Mouse (Mus musculus) adrenal gland, adult 18-20 months (tissue): Measurements from ENCODE around the gene Fth1. TPM values are rescaled to one million over a fixed set of nuclear protein-coding genes. Genes with fewer than 3 reads are reported as not detected.

ENCODE experiments used
- DNase-seq, 2 experiments: peaks; one replicate each; pipeline ENCODE4 v3.0.0; 2021 to 2022; ENCODE audit warnings: low spot score in 2 of 2
- total RNA-seq, 2 experiments: library from RNA; stranded (reverse); gene quantifications; 1 replicate in 1 of 2; 2 replicates in 1 of 2; pipeline ENCODE4 v1.2.3; 2021

Gene Fth1
- total RNA-seq, 2 experiments from 2014 or later = 3,118 to 4,182 TPM

DNA sequence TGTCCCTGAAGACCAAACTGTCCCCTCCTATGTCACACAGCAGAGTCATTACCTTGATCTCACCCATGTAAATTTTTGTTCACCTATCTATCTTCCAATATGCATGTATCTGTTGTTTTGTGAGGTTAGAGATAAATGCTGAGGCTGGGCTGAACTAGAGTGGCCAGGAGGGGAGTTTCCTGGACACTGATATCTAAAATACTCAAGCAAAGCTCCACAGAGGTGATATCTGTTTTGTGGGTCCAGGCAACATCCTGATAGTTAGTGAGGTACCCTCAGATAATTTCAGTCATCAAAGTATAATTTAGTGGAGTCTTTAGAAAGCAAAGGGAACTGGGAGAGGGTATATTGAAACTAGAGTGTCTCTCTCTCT is 9.5 kb downstream of the Fth1 start:
- no peak for DNase-seq

DNA sequence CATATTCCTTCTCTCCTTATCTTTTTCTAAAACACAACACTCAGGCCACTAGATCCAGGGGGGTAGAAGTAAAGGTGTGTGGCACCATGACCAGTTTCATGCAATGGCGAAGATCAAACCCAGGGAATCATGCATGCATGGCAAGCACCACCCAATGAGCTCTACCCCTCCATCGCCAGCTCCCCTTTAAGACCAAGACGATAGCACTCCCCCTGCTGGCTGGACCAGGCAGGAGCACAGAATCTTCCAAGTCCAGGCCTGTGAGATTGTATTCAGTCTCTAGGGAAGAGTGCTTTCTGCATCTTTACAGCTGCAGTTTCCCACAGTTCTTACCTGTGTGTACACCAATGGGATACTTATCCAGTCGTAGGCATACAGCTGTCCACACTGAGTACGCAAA is 10.9 kb downstream of the Fth1 start:
- DNase-seq = peak; percentile 85 to 86

DNA sequence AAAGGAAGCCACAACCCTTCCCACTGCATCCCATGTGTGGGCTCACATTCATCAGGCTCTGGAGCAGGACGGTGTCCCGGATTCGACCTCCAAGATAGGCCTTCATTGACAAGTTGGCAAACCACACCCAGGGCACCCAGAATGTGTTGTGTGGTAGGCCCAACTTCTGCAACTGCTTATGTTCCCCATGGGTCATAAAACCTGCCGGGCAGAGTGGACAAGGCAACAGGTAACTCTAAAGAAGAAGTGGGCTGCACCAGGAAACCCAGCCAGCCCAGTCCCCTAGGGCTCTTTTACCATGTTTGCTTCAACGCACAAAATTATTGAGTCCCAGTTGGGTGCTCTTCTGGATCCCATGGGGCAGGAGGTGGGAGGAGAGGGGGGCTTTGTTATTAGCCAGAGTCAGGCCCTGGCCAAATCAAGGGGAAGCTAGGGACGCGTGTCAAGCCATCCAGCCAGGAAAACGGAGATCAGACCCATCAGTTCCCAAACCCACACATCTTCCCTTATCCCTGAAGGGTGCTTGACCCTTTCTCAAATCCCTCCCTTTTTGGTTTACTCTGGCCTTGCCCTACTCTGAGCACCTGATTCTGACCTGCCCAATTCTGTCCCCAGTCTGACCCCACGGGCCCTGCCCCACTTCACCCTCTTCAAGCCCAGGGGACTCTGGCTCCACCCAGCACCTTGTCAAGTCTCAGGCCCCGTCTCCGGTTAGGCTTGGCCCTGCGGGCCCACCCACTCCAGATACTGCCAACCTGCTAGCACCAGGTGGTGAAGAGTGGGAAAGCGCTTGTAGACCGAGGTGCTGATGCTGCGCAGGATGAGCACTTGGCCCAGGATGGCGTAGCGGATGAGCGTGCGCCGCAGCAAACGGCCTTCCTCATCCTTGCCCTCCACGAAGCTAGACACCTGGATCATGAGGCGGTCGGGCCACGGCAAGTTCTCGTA is 11.9 kb downstream of the Fth1 start:
- no peak for DNase-seq

DNA sequence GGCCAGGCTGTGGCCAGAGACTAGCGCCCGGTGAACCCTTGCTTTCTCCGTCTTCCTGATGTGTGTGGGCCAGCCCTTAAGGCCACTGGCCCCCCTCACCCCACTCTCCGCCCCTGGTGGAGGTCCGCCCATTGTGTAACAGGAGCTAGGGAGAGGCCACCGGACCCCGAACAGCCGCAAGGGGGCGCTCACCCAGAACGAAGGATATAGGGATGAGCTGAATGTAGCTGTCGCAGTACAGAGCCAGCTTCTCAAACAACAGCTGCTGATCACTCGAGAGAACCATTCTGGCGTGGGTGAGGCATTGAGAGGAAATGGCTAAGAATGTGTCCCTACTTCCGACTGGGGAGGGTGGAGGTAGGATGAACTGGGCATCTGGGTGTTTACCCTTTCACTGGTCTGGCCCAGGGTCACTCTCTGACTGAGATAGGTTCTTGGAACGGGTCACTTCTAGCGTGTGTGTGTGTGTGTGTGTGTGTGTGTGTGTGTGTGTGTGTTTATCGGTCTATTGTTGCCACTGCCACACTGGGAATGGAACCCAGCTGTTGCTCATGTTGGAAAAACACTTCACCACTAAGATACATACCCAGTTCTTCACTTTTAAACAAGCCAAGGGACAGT is 12.7 kb downstream of the Fth1 start:
- peak; percentile 90 to 93 for DNase-seq

DNA sequence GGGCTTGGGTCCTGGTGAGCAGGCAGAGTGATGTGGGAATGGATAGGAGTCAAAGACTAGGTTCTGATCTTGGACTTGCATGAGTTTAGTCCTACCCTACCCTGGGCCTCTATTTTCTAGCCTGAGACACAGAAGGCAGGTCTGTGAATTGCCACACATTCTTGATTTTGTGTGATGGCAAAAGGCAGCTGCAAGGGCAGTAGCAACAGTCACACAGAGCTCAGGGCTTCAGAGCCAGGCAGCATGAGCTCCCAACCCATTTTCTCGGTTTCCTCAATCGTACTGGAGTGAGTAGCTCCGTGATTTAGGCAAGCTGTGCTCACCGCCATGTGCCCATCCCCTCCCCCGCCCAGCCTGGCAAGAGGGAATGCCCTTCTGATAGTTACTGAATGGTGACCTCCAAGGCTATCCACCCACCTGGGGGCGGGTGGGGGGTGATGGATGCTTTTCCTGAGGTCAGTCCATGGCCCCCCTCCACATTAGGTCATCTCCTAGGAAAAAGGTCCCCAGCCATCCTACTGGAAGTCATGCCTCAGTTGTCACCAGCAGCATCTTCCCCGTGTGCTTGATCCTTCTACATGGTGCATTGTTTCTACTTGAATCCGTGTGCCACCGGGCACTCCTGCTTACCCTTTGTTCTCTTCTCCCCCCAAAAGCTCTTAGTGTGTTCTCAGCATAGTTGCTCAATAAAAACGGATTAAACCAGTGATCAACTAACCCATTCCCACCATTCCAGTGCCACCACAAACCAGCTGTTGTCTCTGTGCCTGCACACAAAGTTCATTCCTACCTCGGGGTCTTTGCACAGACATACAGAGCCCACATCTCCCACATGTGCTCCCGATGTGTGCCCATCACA is 17.0 kb downstream of the Fth1 start:
- DNase-seq = no peak

DNA sequence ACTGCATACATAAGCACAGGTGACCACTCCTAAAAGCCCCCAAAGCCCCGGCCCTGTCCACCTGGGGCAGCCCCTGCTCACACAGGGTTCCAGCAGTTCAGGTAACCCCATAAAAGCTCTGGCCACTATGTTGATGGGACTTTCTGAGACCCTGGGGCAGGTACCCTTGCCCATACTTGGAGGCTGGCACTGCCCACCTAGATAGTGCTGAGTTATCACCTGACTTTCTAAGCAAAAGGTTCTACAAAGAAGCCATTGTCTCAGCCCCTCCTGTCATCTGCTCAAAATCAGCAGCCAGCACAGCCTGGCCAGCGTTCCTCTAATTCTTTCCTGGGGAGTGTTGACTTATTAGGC is 17.6 kb downstream of the Fth1 start:
- DNase-seq = no peak

DNA sequence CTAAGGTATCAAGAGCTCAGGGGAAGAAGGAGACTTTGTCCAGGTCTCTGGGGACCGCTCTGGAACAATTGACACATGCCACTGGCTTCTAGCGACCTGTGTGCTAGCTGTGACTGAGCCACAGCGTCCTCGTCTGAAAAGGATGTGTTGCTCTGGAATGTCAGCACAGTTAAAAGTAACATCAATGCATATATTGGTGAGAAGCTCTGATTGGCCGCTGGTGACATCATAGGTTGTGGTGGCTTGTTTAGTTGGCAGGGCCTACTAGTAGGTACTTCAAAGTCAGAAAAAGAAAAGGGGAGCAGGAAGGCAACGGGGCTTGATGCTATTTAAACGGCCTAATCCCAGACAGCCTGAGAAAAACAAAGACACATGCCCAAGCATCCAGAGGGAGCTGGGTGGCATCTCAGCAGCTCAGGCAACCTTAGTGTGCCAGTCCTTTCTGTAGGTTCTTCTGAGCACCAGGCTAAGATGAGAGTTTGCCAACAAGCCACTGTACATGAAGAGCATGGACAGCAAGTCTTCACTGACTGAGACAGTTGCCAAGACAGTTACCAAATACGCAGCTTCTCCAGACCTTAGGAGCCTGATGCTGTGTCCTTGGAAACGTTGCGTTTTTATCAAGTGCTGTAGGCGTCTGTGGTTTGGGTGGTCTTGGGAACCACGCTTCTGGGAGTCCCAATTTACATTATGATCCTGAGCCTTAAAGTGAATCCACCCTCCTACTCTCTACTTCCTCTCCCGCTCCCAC is 18.5 kb downstream of the Fth1 start:
- DNase-seq = no peak

DNA sequence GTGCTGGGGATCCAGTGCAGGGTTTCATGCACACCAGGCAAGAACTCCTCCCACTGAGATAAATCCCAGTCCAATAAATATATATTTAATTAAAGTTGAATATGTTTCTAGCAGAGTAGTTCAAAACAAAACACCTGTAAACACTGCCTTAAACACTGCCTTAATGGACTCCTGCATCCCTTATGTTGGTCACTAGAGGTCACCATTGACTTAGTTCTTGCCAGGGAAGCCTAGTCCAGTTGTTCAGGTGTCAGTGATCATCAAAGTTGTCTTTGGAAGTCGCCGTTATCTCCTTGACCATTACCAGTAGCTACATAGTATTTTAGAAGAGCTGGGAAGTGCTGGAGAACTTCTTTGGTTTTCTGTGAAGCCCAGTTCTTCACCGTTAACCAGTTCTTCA is 19.9 kb downstream of the Fth1 start:
- no peak for DNase-seq

DNA sequence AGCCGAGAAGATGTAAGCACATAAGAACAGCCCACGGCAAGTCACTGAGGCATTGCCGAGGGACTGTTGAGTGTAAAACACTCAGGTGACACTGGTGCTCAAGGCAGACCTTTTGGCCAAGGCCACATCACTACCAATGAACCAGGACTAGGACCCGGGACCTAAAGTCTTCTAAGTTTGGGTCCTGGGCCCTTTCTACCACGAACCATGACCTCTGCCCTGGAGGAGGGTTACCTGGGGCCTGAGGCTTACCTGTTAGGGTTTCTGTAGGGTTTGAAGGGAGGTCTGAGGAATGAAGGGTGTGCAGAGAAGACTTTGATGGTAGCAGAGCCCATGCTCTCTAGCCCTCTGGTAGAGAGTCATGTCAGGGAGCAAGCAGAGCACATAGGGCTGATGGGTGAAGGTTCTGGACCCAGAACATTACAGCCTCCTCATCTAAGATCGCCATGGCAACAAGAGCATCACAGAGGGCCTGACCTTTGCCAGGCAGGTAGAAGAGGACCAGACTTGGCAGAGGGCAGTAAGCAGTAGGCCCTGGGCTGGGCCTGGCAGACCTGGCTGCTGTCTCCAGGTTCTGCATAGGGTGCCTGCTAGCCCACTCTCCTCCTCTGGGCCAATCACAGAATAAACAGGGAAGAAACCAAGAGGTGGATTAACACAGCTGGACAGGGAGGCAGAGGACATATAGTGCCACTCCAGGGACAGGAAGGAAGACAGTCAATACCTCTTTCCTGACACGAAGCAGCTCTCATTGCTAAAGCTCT is 21.0 kb downstream of the Fth1 start, which contains the start of the genes Best1 and Rab3il1:
TSS of gene Best1 (minus strand) at position 428 of the 764 bp plus-strand sequence.
TSS of gene Rab3il1 (plus strand) at position 464 of the 764 bp plus-strand sequence.
- no peak for DNase-seq

DNA sequence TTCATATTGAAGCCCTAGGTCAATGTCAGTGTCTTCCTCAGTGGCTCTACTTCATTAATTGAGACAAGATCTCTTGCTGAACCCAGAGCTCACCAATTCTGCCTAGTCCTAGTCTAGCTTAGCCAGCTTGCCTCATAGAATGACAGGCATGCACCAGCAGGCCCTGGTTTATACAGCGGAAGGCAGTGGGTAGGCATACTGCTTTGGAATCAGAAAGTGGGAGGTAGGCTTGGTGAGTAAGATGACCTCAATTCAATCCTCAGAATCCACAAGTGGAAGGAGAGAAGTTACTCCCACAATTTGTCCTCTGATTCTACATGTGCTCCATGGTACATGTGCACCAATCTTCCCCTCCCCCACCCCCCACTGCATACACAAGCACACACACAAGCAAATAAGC is 23.3 kb downstream of the Fth1 start:
- DNase-seq = no peak

DNA sequence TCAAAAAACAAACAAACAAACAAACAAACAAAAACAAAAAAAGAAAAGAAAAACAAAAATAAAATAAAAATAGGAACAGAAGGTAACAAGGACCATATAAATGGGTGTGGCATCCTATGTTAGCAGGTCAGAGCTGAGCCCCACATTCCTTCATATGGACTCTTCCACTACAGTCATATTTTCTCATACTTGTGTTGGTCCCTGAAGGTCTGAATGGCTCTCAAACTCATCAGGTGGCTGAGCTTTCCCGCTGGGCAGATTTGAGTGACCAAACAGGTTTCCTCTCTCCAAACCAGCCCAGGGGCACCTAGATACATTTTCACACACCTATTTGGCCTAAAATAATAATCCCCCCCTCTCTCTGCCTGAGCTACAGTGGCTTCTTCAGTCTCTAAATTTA is 31.0 kb downstream of the Fth1 start:
- DNase-seq = no peak

DNA sequence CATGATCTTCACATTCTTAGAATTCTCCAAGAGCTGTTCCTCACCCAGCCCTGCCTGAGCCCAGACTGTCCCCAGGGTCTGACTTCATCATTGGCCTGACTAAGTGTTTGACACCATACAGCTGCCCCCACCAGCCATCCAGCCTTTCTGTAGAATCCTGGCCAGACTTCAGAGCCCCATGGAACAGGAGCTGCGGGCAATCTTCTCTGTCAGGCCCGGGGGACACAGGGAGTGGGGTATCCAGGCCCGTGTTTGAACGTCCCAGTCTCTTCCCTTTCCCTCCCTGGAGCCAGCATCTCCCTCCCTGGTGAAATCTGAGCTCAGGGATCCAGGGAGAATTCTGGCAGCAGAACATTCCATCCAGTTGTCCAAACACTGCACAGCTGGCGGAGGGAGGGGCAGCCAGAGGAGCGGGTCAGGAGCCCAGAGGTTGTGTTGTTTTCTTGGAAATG is 32.5 kb downstream of the Fth1 start:
- no peak for DNase-seq

DNA sequence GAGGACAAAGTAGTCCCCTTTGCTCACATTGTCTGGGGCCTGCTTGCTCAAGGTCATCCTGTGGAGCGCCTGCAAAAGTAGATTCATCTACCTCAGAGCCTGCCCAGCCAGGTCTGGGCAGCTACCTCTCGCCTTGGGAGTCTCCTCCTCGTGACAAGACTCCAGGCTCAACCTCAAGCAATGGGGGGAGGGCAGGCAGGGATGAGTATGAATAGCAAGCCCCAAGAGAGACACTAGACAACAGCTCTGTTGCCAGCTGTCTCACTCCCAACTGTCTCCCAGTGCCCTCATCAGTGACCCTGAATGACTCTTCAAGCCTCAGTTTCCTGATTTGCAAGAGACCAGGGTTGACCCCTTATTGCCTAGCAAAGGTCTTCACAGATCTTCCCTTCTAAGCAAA is 33.0 kb downstream of the Fth1 start:
- DNase-seq = no peak

DNA sequence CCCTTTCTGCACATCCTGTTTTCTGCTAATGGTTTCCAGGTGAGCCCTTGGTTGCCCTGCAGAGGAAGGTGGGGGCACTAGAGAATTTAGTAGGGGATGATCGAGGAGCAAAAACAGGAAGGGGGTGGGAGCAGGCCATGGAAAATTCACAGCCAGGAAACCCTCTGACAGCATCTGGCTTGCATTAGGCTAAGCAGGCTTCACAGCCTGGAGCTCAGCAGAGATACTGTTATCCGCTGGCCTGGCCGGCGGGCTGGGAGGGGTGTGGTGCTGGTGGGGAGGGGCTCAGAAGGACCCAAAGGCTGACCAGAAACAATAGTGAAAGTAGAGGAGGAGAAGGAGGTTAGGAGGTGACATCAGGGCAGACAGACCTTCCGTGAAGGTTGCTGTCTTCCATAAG is 33.5 kb downstream of the Fth1 start:
- no peak for DNase-seq

DNA sequence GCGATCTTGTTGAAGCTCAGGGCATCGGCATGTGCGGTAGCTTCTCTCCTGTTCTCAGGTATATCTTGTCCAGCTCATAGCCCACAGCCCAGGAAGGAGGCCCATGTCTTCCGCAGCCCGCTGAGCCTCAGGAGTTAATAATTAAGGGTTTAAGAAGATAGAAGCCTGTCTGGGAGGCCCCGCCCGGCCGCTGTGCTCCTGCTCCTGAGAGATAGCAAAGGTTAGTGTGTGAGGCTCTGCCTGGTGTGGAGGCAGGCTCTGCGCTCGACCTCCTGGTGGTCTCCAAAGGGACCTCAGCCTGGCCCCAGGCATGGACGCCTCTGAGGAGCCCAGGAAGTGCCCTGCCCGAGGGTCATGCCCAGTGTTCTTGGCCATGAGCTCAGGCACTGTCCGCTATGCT is 34.4 kb downstream of the Fth1 start:
- no peak for DNase-seq

DNA sequence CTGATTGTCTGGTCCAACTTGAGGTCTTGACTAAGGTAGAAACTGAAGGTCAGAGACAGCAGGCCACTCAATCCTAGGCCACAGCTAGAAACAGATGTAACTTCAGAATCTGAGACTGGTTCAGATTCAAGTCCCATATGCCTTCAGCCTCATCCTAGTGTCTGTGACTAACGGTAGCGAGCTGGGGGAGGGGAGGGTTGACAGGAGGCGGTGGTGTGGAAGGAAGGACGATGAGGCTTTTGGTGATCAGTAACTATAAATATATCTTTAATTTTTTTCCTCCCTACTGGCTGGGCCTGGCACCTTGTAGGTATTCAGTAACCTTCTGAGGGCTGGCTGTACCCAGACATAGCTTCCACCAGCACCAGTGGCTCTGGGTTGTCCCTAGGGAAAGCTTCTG is 35.0 kb downstream of the Fth1 start:
- no peak for DNase-seq

DNA sequence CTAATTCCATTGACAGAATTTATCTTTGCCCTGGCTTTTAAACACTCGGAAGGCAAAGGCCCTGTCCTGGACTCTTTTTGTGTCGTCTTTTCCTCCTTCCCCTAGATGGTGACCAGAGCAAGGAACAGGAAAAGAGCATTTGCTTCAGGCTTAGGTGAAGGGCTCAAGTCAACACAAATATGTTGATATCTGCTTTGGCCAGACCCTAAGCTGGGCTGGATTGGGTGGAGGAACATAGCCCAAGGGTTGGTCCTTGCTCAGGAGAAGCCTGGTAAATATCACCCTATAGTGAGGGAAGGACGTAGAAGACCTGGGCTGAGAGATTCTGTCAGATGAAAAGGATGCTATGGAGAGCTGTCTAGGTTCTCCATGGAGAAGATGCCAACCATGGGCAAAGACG is 35.8 kb downstream of the Fth1 start:
- no peak for DNase-seq

DNA sequence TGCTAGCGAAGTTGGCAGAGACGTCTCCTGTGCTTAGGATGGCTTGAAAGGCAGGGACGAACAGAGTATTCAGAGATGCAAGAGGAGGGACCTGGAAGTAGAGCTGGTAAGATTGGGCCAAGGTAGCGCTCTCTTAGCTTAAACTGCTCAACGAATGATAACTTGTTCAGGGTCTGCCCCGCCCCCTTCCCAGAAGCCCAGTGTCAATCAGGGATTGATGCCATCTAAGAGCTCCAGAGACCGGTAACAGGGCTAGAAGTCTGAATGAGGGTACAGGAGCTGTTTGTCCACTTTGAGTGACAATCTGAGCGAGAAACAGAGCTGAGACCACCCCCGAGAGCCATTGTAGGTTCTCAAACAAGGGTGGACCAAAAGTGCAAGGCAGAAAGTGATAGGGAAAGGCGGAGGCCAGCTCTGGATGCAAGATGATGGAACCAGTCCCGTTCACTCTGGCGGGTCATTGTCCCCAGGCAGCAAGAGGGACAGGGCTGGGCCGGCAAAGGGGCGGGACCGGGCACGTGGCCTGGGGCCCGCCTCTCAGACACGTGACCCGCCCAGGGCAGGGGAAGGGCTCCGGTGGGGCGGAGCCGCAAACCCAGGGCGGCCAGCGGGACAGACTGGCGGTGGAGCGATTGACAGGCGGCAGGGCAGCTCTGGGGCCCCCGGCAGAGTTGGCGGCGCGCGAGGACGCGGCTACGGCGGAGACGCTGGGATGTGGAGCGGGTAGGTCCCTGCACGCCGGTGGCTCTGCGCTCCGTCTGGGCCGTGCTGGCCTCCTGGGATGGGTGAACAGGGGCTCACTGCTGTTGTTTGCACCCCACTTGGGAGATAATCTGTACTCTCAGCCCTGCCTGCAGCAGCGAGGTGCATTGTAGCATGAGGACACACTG is 37.5 kb downstream of the Fth1 start:
- DNase-seq = peak; percentile 91 to 95

DNA sequence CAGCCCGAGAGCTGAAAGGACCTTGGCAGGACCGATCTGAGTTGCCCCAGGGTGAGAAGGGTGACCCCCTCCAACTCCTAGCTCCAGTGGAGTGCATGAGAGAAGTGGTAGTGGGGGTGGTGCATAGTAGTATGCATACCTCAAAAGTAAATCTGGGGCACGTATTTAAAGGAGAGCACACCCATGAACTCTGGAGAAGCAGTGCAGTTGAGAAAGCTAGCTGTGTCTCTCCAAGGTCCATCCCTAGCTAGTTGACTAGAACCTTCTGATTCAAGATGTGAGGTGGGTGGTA is 38.1 kb downstream of the Fth1 start:
- no peak for DNase-seq
